Mouse (Mus musculus): Measurements from ENCODE around the gene Enpp6. TPM values are rescaled to one million over a fixed set of nuclear protein-coding genes. Genes with fewer than 3 reads are reported as not detected.

The Enpp6 gene
- polyA plus RNA-seq, 1 experiment from 2014 or later, result 0.86 TPM

GRCm38 (mm10) chr8:47016268-47016946 lies 29.7 kb downstream of the Enpp6 start:
- peak; percentile 81 for DNase-seq (ENCODE audit: low spot score)
- no peaks in the 10 kb centered on the region for H3K27me3 ChIP-seq (replicated peaks; ENCODE audit: insufficient read depth, low read length)

GRCm38 (mm10) chr8:47021135-47021555 lies 34.5 kb downstream of the Enpp6 start:
- peak; percentile 89 for DNase-seq (ENCODE audit: low spot score)
- 27% methylated on average over 8 of the region's 8 CpGs for WGBS
- peak; percentile 72 for ATAC-seq
- H3K9me3 ChIP-seq (ENCODE audit: low read length), result no peaks in the 10 kb centered on the region
- no peak overlapping the region for H3K4me3 ChIP-seq (ENCODE audit: low read depth, low read length)
- no peaks in the 10 kb centered on the region for H3K36me3 ChIP-seq (ENCODE audit: insufficient read depth, low read length)
- H3K27ac ChIP-seq (ENCODE audit: low read length), result no peak overlapping the region
- TF ChIP-seq EP300 (IDR thresholded peaks at IDR 0.05), result peak; percentile 36; the same call in 1 of the 2 replicates
- TF ChIP-seq CTCF (IDR thresholded peaks at IDR 0.05), result peak; percentile 54
- H3K27me3 ChIP-seq (replicated peaks; ENCODE audit: insufficient read depth, low read length), result no peaks in the 10 kb centered on the region
- H3K9ac ChIP-seq (replicated peaks; ENCODE audit: low read depth), result no peak overlapping the region
- no peaks in the 10 kb centered on the region for H3K4me1 ChIP-seq (ENCODE audit: insufficient read depth, low read depth, low read length)
- H3K4me2 ChIP-seq (replicated peaks; ENCODE audit: low read depth, low read length), result no peak overlapping the region

More at GRCm38 (mm10) chr8:47016268-47016946, 29.7 kb downstream of the Enpp6 start:
- no peak for TF ChIP-seq EP300 (IDR thresholded peaks at IDR 0.05)
- TF ChIP-seq CTCF (IDR thresholded peaks at IDR 0.05), result peak; percentile 98
- no peaks in the 10 kb centered on the region for H3K36me3 ChIP-seq (ENCODE audit: insufficient read depth, low read length)
- H3K9ac ChIP-seq (replicated peaks; ENCODE audit: low read depth), result no peak overlapping the region
- H3K9me3 ChIP-seq (ENCODE audit: low read length), result no peaks in the 10 kb centered on the region
- H3K4me2 ChIP-seq (replicated peaks; ENCODE audit: low read depth, low read length), result no peak overlapping the region
- H3K4me3 ChIP-seq (ENCODE audit: low read depth, low read length), result no peak overlapping the region
- ATAC-seq, result peak; percentile 75
- H3K4me1 ChIP-seq (ENCODE audit: insufficient read depth, low read depth, low read length), result no peaks in the 10 kb centered on the region
- no peak overlapping the region for H3K27ac ChIP-seq (ENCODE audit: low read length)
- 40% methylated on average over 13 of the region's 13 CpGs for WGBS

- TF ChIP-seq CTCF (IDR thresholded peaks at IDR 0.05) (no peak), EP300 (IDR thresholded peaks at IDR 0.05) (no peak)
- no peak overlapping the region for H3K27ac ChIP-seq (ENCODE audit: low read length)
- DNase-seq (ENCODE audit: low spot score) (no peak), ATAC-seq (no peak)
- WGBS, result 82% methylated on average over 4 of the region's 4 CpGs
- no peaks in the 10 kb centered on the region for H3K36me3 ChIP-seq (ENCODE audit: insufficient read depth, low read length)
- no peaks in the 10 kb centered on the region for H3K27me3 ChIP-seq (replicated peaks; ENCODE audit: insufficient read depth, low read length)
- H3K4me2 ChIP-seq (replicated peaks; ENCODE audit: low read depth, low read length), result no peak overlapping the region
- H3K4me1 ChIP-seq (ENCODE audit: insufficient read depth, low read depth, low read length), result no peaks in the 10 kb centered on the region
- no peak overlapping the region for H3K9ac ChIP-seq (replicated peaks; ENCODE audit: low read depth)
- H3K9me3 ChIP-seq (ENCODE audit: low read length), result no peaks in the 10 kb centered on the region
- no peak overlapping the region for H3K4me3 ChIP-seq (ENCODE audit: low read depth, low read length)
Measured at GRCm38 (mm10) chr8:47024612-47025011, 37.9 kb downstream of the Enpp6 start.

- 78% methylated on average over 10 of the region's 10 CpGs for WGBS
- Histone ChIP-seq H3K9ac (replicated peaks; ENCODE audit: low read depth) (no peak overlapping the region), H3K4me2 (replicated peaks; ENCODE audit: low read depth, low read length) (no peak overlapping the region), H3K4me3 (ENCODE audit: low read depth, low read length) (no peak overlapping the region), H3K27ac (ENCODE audit: low read length) (no peak overlapping the region), H3K4me1 (ENCODE audit: insufficient read depth, low read depth, low read length) (no peaks in the 10 kb centered on the region), H3K36me3 (ENCODE audit: insufficient read depth, low read length) (no peaks in the 10 kb centered on the region), H3K9me3 (ENCODE audit: low read length) (no peaks in the 10 kb centered on the region), H3K27me3 (replicated peaks; ENCODE audit: insufficient read depth, low read length) (no peaks in the 10 kb centered on the region)
- ATAC-seq, result no peak
- DNase-seq (ENCODE audit: low spot score), result no peak
- TF ChIP-seq CTCF (IDR thresholded peaks at IDR 0.05) (no peak), EP300 (IDR thresholded peaks at IDR 0.05) (no peak)
Measured at GRCm38 (mm10) chr8:47026841-47027490, 40.3 kb downstream of the Enpp6 start.

GRCm38 (mm10) chr8:47028474-47028873 lies 41.8 kb downstream of the Enpp6 start:
- no peaks in the 10 kb centered on the region for H3K4me1 ChIP-seq (ENCODE audit: insufficient read depth, low read depth, low read length)
- ATAC-seq (no peak), DNase-seq (ENCODE audit: low spot score) (no peak)
- TF ChIP-seq CTCF (IDR thresholded peaks at IDR 0.05), result no peak
- no peak for TF ChIP-seq EP300 (IDR thresholded peaks at IDR 0.05)
- no peaks in the 10 kb centered on the region for H3K36me3 ChIP-seq (ENCODE audit: insufficient read depth, low read length)
- no peak overlapping the region for H3K4me2 ChIP-seq (replicated peaks; ENCODE audit: low read depth, low read length)
- H3K9me3 ChIP-seq (ENCODE audit: low read length), result no peaks in the 10 kb centered on the region
- H3K4me3 ChIP-seq (ENCODE audit: low read depth, low read length), result no peak overlapping the region
- H3K27ac ChIP-seq (ENCODE audit: low read length), result no peak overlapping the region
- WGBS, result 77% methylated on average over 6 of the region's 6 CpGs
- no peaks in the 10 kb centered on the region for H3K27me3 ChIP-seq (replicated peaks; ENCODE audit: insufficient read depth, low read length)
- no peak overlapping the region for H3K9ac ChIP-seq (replicated peaks; ENCODE audit: low read depth)

- no peak overlapping the region for H3K27ac ChIP-seq (ENCODE audit: low read length)
- H3K9ac ChIP-seq (replicated peaks; ENCODE audit: low read depth), result no peak overlapping the region
- 95% methylated on average over 19 of the region's 19 CpGs for WGBS
- no peak for ATAC-seq
- no peak for TF ChIP-seq CTCF (IDR thresholded peaks at IDR 0.05)
- no peak for TF ChIP-seq EP300 (IDR thresholded peaks at IDR 0.05)
- no peak for DNase-seq (ENCODE audit: low spot score)
- no peaks in the 10 kb centered on the region for H3K27me3 ChIP-seq (replicated peaks; ENCODE audit: insufficient read depth, low read length)
- no peaks in the 10 kb centered on the region for H3K4me1 ChIP-seq (ENCODE audit: insufficient read depth, low read depth, low read length)
- no peak overlapping the region for H3K4me2 ChIP-seq (replicated peaks; ENCODE audit: low read depth, low read length)
- no peaks in the 10 kb centered on the region for H3K36me3 ChIP-seq (ENCODE audit: insufficient read depth, low read length)
- no peaks in the 10 kb centered on the region for H3K9me3 ChIP-seq (ENCODE audit: low read length)
- H3K4me3 ChIP-seq (ENCODE audit: low read depth, low read length), result no peak overlapping the region
Measured at GRCm38 (mm10) chr8:47030321-47030720, 43.6 kb downstream of the Enpp6 start.

Measured in lung, postnatal 0 days (tissue).